Mouse (Mus musculus): ENCODE results near the gene Armh1. TPM values are rescaled to one million over a fixed set of nuclear protein-coding genes. Genes with fewer than 3 reads are reported as not detected.
"Not testable (repeated sequence)": the region's sequence is repeated elsewhere in the genome, so short reads cannot be mapped to it uniquely, and the experiment has no call there.

Gene Armh1
- polyA plus RNA-seq, 1 experiment: 0.52 TPM

DNA sequence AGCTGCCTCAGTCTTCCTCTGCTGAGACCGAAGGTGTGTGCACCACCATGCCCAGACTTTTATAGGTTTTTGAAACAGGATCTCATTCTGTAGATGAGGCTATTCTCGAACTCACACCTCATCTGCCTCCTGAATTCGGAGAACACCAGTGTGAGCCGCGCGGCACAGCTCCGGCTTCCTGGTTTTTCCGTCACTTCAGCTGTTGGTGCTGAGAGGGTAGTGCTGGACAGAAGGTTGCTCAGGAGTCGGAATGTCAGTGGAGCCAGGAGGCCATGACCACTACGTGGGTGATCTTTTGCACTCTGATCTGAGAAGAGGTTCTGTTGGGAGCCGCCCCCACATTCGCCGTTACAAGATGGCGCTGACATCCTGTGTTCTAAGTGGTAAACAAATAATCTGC is 60.1 kb downstream of the Armh1 start:
- Histone ChIP-seq H3K4me1 (ENCODE audit: control insufficient read depth, insufficient read depth, low read length) (no peaks in the 10 kb centered on the region), H3K4me3 (ENCODE audit: low read depth, low read length) (no peak overlapping the region), H3K27me3 (ENCODE audit: control insufficient read depth, insufficient read depth, low read length, poor library complexity, severe bottlenecking) (no peaks in the 10 kb centered on the region), H3K9ac (ENCODE audit: low read depth, poor library complexity, severe bottlenecking) (no peak overlapping the region), H3K27ac (ENCODE audit: insufficient read depth, low read length) (no peak overlapping the region), H3K36me3 (ENCODE audit: control insufficient read depth, insufficient read depth, low read length, poor library complexity, severe bottlenecking) (no peaks in the 10 kb centered on the region), H3K9me3 (replicated peaks; ENCODE audit: control insufficient read depth, insufficient read depth, low read length, poor library complexity, severe bottlenecking) (peaks cover 15% of the 10 kb centered on the region)
- TF ChIP-seq CTCF (IDR thresholded peaks at IDR 0.05; ENCODE audit: low read depth, low read length): no peak
- TF ChIP-seq EP300 (IDR thresholded peaks at IDR 0.05; ENCODE audit: insufficient read depth, low read depth, low read length): no peak
- TF ChIP-seq POLR2A (IDR thresholded peaks at IDR 0.05; ENCODE audit: insufficient read depth, low read length): no peak

DNA sequence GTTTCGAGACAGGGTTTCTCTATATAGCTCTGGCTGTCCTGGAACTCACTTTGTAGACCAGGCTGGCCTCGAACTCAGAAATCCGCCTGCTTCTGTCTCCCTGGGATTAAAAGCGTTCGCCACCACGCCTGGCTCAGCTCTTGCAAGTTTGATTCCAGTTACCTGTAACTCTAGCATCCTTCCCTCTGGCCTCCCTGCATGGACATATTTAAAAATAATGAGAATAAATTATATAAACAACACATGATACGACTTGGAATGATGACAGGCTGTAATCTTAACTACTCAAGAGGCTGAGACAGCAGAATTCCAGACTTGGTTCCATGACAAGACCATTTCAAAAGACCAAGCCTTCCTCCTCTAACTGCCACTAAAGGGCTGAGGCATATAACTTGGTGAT is 61.3 kb downstream of the Armh1 start:
- no peaks in the 10 kb centered on the region for H3K36me3 ChIP-seq (ENCODE audit: control insufficient read depth, insufficient read depth, low read length, poor library complexity, severe bottlenecking)
- TF ChIP-seq EP300 (IDR thresholded peaks at IDR 0.05; ENCODE audit: insufficient read depth, low read depth, low read length) (no peak), CTCF (IDR thresholded peaks at IDR 0.05; ENCODE audit: low read depth, low read length) (no peak), POLR2A (IDR thresholded peaks at IDR 0.05; ENCODE audit: insufficient read depth, low read length) (no peak)
- no peak overlapping the region for H3K4me3 ChIP-seq (ENCODE audit: low read depth, low read length)
- no peaks in the 10 kb centered on the region for H3K4me1 ChIP-seq (ENCODE audit: control insufficient read depth, insufficient read depth, low read length)
- H3K27me3 ChIP-seq (ENCODE audit: control insufficient read depth, insufficient read depth, low read length, poor library complexity, severe bottlenecking): no peaks in the 10 kb centered on the region
- no peak overlapping the region for H3K27ac ChIP-seq (ENCODE audit: insufficient read depth, low read length)
- peaks cover 15% of the 10 kb centered on the region for H3K9me3 ChIP-seq (replicated peaks; ENCODE audit: control insufficient read depth, insufficient read depth, low read length, poor library complexity, severe bottlenecking)
- H3K9ac ChIP-seq (ENCODE audit: low read depth, poor library complexity, severe bottlenecking): no peak overlapping the region

DNA sequence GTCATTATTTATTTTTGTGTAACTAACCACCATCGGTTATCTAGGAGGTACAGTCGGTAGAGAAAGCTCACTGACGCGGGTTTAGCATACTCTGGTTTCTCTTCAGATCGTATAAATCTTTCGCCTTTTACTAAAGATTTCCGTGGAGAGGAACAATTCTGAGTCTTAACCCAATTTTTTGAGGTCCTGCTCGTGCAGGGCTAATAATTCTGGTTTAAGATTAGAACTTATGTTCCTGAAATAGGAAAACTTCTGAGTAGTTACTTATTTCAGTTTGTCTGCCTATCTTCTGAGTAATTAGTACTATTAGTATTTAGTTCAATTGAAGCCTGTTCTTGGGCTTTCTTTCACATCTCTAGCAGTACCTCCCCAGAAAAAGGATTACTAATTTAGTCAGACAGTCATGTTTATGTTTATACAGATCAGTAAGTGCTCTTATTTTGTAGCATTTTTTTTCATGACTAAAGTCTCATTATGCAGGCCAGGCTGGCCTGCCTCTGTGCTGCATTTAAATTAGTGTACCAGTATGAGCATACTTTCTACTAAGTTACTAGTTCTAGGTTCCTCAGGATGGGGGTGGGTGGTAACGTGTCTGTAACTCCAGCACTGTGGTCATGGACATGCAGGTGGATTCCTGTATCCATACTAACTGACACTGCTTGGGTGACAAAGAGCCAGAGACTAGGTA is 61.9 kb downstream of the Armh1 start:
- Histone ChIP-seq H3K4me1 (ENCODE audit: control insufficient read depth, insufficient read depth, low read length) (no peaks in the 10 kb centered on the region), H3K9me3 (replicated peaks; ENCODE audit: control insufficient read depth, insufficient read depth, low read length, poor library complexity, severe bottlenecking) (peaks cover 15% of the 10 kb centered on the region), H3K4me3 (ENCODE audit: low read depth, low read length) (no peak overlapping the region), H3K36me3 (ENCODE audit: control insufficient read depth, insufficient read depth, low read length, poor library complexity, severe bottlenecking) (no peaks in the 10 kb centered on the region), H3K9ac (ENCODE audit: low read depth, poor library complexity, severe bottlenecking) (peak overlapping the region; percentile 63; the same call in 1 of the 2 replicates), H3K27me3 (ENCODE audit: control insufficient read depth, insufficient read depth, low read length, poor library complexity, severe bottlenecking) (no peaks in the 10 kb centered on the region), H3K27ac (ENCODE audit: insufficient read depth, low read length) (no peak overlapping the region)
- TF ChIP-seq POLR2A (IDR thresholded peaks at IDR 0.05; ENCODE audit: insufficient read depth, low read length) (peak; percentile 76), EP300 (IDR thresholded peaks at IDR 0.05; ENCODE audit: insufficient read depth, low read depth, low read length) (no peak), CTCF (IDR thresholded peaks at IDR 0.05; ENCODE audit: low read depth, low read length) (no peak)

GRCm38 (mm10) chr4:117189382-117189855 is 62.5 kb downstream of the Armh1 start:
- Histone ChIP-seq H3K9ac (ENCODE audit: low read depth, poor library complexity, severe bottlenecking) (peak overlapping the region; percentile 63), H3K4me1 (ENCODE audit: control insufficient read depth, insufficient read depth, low read length) (no peaks in the 10 kb centered on the region), H3K9me3 (replicated peaks; ENCODE audit: control insufficient read depth, insufficient read depth, low read length, poor library complexity, severe bottlenecking) (peaks cover 15% of the 10 kb centered on the region), H3K27me3 (ENCODE audit: control insufficient read depth, insufficient read depth, low read length, poor library complexity, severe bottlenecking) (no peaks in the 10 kb centered on the region), H3K4me3 (ENCODE audit: low read depth, low read length) (peak overlapping the region; percentile 28; the same call in 1 of the 2 replicates), H3K27ac (ENCODE audit: insufficient read depth, low read length) (no peak overlapping the region), H3K36me3 (ENCODE audit: control insufficient read depth, insufficient read depth, low read length, poor library complexity, severe bottlenecking) (no peaks in the 10 kb centered on the region)
- no peak for TF ChIP-seq POLR2A (IDR thresholded peaks at IDR 0.05; ENCODE audit: insufficient read depth, low read length)
- peak; percentile 71 for TF ChIP-seq CTCF (IDR thresholded peaks at IDR 0.05; ENCODE audit: low read depth, low read length)

GRCm38 (mm10) chr4:117188969-117189368 is 63.0 kb downstream of the Armh1 start:
- Histone ChIP-seq H3K9me3 (replicated peaks; ENCODE audit: control insufficient read depth, insufficient read depth, low read length, poor library complexity, severe bottlenecking) (peaks cover 15% of the 10 kb centered on the region), H3K27me3 (ENCODE audit: control insufficient read depth, insufficient read depth, low read length, poor library complexity, severe bottlenecking) (no peaks in the 10 kb centered on the region), H3K36me3 (ENCODE audit: control insufficient read depth, insufficient read depth, low read length, poor library complexity, severe bottlenecking) (no peaks in the 10 kb centered on the region), H3K4me1 (ENCODE audit: control insufficient read depth, insufficient read depth, low read length) (no peaks in the 10 kb centered on the region), H3K4me3 (ENCODE audit: low read depth, low read length) (peak overlapping the region; percentile 28; the same call in 1 of the 2 replicates), H3K9ac (ENCODE audit: low read depth, poor library complexity, severe bottlenecking) (peak overlapping the region; percentile 63), H3K27ac (ENCODE audit: insufficient read depth, low read length) (no peak overlapping the region)
- TF ChIP-seq EP300 (IDR thresholded peaks at IDR 0.05; ENCODE audit: insufficient read depth, low read depth, low read length) (no peak), POLR2A (IDR thresholded peaks at IDR 0.05; ENCODE audit: insufficient read depth, low read length) (no peak), CTCF (IDR thresholded peaks at IDR 0.05; ENCODE audit: low read depth, low read length) (no peak)

GRCm38 (mm10) chr4:117182759-117183096 is 69.2 kb downstream of the Armh1 start:
- peak overlapping the region; percentile 87 for H3K4me3 ChIP-seq (ENCODE audit: low read depth, low read length)
- peaks cover 24% of the 10 kb centered on the region for H3K36me3 ChIP-seq (ENCODE audit: control insufficient read depth, insufficient read depth, low read length, poor library complexity, severe bottlenecking)
- H3K4me1 ChIP-seq (ENCODE audit: control insufficient read depth, insufficient read depth, low read length); H3K27ac ChIP-seq (ENCODE audit: insufficient read depth, low read length); H3K9me3 ChIP-seq (replicated peaks; ENCODE audit: control insufficient read depth, insufficient read depth, low read length, poor library complexity, severe bottlenecking); H3K27me3 ChIP-seq (ENCODE audit: control insufficient read depth, insufficient read depth, low read length, poor library complexity, severe bottlenecking): not testable (repeated sequence)
- H3K9ac ChIP-seq (ENCODE audit: low read depth, poor library complexity, severe bottlenecking): peak overlapping the region; percentile 55; the same call in 1 of the 2 replicates

All from ES-Bruce4 (cell line).